Mouse (Mus musculus): ENCODE results near the gene Kdf1.
A peak's percentile ranks its signal among the peaks of the same experiment; 100 is the strongest.

Kdf1 gene

DNA sequence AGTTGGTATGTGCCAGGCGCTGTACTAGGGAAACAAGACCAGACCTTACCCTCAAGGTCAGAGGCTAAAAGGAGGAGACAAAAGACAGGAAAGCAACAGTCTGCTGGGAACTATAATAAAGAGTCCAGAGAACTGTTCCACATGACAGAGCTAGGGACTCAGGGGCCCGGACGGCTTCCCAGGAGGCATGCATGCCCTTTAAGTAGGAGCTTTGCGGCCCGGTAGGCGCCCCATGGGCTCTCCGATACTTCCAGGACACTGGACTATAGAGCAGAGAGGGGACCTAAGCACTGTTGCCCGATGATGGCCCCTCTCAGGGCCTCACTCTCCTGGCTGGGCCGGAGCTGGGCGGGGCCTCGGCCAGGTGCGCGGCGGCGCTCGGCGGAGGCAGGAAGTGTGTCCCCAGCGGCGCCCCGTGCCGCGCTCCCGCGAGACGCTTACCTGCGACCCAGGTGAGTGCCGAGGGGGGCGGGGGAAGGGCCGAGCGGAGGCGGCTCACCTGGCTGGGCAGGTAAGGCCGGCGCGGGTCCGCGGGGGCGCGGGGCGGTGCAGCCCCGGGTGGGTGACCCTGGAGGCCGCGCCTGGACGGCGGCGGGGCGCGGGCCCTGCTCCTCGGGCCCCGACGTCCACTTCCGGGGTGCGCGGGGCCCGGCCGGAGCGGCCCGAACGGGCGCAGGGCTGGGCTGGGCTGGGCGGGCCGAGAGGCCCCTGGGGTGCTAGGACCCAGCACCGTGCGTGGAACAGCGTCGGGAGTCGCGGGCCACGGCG, at the start of gene Kdf1:
TSS of gene Kdf1 (plus strand) at position 363 of the 768 bp plus-strand sequence.
- no peak for DNase-seq (ENCODE audit: low spot score in 2 of 2)

- DNase-seq (ENCODE audit: low spot score in 2 of 2) = no peak
These were observed 49.6 kb upstream of the Kdf1 start for GRCm38 (mm10) chr4:133469122-133469521.

- no peak for DNase-seq (ENCODE audit: low spot score in 2 of 2)
These were observed 47.5 kb upstream of the Kdf1 start for GRCm38 (mm10) chr4:133471135-133471821.

DNA sequence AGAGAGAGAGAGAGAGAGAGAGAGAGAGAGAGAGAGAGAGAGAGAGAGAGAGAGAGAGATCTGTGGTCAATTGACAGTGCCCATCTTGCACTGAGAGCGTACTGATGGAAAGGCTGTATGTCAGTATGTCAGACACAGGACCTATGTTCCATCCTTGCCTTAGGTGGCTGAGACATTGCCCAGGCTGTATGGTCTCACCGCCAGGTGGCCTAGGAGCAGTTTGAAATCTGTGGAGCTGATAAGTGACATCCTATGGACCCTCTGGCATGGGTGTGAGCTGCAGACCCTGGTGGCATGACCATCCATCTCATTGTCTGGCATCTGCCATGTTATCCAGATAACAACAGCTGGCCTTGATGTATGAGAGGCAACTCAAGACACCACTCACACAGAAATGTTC, 44.9 kb upstream of the Kdf1 start:
- DNase-seq (ENCODE audit: low spot score in 2 of 2) = no peak

DNA sequence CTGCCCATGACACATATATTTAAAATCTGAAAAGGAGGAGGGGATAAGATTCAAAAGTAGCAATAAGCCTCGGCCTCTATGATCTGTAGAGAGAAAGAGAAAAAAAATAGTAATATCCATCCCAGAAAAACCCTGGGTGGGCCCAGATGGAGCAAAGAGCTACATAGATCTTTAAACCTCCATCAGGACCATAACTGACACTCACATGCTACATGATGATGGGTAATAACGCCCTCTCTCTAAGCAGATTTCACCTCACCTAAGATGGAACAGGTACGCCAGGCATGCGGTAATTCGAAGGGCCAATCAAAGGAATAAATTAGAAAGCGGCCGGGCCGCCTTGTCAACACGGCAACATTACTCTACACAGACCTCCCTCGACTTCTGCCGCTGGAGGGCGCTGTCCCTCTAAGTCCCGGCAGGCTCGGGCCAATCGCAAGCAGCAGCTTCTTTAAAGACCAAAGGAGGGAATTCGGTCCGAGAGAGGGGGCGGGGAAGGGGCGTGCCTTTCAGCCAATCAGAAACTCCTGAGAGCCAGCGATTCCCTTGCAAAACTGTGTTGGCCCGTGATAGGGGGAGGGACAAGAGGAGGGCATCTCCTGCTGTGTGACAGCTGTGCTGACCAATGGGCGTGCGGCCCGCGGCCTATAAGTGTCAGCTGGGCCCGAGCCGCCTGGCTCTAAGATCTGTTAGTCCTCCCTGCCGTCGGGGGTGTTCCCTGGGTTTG, 39.1 kb upstream of the Kdf1 start, which contains the start of gene Tent5b:
TSS of gene Tent5b (plus strand) at position 675 of the 727 bp plus-strand sequence.
- peak; percentile 80 to 83 for DNase-seq (ENCODE audit: low spot score in 2 of 2)

DNA sequence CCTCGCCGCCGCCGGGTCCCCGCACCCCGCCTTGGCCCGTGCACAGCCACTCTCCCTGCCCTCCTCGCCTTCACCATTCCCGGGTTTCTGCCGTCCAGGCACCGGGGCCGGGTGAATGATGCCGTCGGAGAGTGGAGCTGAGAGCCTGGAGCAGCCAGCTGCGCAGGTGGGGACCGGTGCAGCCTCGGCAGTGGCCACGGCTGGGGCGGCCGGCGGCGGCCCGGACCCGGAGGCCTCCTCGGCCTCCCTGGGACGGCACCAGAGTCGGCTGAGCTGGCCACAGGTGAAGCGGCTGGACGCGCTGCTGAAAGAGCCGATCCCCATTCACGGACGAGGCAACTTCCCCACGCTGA, 38.6 kb upstream of the Kdf1 start:
- no peak for DNase-seq (ENCODE audit: low spot score in 2 of 2)

DNA sequence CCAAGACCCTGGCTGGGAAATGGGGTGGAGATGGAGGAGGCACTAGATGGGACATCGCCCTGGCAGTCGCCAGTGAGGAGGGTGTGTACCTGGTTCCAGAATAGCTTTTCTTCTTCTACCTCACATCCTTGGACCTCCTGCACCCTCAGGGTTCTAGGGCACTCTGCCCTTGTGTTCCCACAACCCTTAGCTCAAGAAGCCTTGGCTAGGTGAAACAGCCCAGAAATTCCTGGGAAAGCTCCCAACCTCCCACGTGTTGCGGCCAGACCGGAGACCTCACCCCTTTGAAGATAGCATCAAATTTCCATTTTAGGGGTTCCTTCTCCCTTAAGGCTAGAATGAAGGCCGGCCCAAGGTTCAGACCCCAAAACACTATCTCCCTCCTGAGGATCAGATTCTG, 38.0 kb upstream of the Kdf1 start:
- no peak for DNase-seq (ENCODE audit: low spot score in 2 of 2)

DNA sequence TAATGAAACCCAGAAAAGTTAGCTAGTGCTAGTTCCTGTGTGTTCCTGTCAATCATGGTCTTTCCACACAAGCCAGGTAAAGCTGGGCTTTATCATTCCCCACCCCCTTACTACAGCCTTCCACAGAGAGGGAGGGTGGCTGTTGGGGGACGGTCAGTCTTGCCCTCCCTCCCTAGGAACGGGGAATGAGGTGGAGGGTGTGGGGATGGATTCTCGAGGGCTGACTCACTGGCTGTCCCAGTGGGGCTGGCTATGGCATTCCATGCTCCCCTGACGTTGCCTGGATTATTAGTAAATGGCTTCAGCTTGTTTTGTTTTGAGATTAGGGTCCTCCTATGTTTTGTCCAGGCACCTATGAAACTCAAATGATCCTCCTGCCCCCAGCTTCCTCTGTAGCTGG, 37.3 kb upstream of the Kdf1 start:
- DNase-seq (ENCODE audit: low spot score in 2 of 2) = no peak

- no peak for DNase-seq (ENCODE audit: low spot score in 2 of 2)
These were observed 36.3 kb upstream of the Kdf1 start for GRCm38 (mm10) chr4:133482479-133482878.

- no peak for DNase-seq (ENCODE audit: low spot score in 2 of 2)
These were observed 34.3 kb upstream of the Kdf1 start for GRCm38 (mm10) chr4:133484266-133485025.

DNA sequence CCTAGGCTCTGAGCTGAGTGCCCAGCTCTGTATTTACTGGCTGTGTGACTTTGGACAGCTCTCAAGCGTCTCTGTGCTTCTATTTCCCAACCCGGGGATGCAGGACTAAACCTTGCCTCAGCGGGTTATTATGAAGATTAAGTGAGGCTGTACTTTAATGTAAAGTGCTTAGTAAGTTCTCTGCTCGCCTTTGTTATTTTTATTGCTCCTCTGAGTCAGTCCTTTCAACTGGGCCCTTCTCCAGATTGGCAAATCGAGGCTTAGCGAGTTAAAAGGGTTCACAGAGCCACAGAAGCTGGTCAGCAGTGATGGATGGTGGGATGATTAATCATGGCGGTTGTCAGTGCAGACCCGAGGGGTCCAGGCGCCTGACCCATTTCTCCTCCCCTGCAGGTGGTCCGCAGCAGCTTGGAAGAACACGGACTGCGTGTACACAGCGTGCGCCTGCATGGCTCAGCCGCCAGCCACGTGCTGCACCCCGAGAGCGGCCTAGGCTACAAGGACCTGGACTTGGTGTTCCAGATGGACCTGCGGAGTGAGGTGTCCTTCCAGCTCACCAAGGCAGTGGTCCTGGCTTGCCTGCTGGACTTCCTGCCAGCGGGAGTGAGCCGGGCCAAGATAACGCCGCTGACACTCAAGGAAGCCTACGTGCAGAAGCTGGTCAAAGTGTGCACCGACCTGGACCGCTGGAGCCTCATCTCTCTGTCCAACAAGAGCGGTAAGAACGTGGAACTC, 32.9 kb upstream of the Kdf1 start:
- DNase-seq (ENCODE audit: low spot score in 2 of 2) = no peak

GRCm38 (mm10) chr4:133486673-133487357, 31.9 kb upstream of the Kdf1 start:
- DNase-seq (ENCODE audit: low spot score in 2 of 2) = no peak

DNA sequence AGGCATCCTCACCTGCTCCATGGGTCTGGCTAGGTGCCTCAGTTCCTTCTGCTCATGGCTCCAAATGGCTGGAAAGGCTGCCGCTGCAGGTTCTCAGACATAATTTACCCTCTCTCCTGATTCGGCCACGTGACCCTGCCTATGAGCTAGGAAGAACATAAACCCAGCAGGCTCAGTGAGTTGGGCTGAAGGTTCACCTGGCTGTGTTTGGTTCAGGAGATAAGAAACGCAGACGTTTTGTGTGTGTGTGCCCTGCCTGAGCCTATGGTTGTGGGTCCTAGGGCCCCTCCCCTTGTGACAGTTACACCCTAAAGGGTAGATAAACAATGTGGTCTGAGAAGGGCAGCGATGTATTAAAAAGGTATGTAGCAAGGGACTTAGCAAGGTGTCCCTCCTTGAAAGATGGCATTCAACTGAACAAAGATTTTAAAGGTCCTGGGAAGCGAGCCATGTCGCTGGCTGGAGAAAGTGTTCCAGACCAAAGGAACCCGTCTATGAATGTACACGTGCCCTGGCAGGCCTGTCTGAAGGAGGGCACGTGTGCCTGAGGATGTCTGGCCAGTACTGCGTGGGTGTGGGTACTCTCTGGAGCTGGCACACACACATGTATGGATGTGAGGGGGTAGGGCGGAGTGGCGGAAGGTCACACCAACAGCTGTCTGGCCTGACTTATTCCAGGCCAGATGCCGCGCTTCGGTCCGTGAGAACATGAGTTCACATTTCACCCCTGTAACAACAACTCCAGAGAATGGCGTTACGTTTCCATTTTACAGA, 30.0 kb upstream of the Kdf1 start:
- DNase-seq (ENCODE audit: low spot score in 2 of 2) = no peak

GRCm38 (mm10) chr4:133489489-133490245, 29.1 kb upstream of the Kdf1 start:
- no peak for DNase-seq (ENCODE audit: low spot score in 2 of 2)

DNA sequence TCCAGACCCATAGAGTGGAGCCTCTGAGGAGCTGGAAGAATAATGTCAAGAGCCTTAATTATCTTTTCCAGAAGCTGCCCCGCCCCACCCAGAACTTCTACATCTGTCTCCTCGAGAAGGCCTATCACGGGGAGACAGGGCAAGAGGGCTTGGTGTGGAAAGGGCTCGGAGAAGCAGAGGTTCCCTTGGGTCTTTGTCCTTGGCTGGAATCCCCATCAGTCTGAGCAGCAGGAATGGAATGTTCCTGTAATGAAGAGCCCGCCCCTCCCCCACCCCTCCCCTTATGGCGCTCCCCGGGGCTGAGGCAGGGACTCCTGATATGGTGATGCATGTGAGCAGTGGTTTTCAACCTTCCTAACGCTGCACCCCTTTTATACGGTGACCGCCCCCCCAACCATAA, 27.0 kb upstream of the Kdf1 start:
- DNase-seq (ENCODE audit: low spot score in 2 of 2) = no peak

DNA sequence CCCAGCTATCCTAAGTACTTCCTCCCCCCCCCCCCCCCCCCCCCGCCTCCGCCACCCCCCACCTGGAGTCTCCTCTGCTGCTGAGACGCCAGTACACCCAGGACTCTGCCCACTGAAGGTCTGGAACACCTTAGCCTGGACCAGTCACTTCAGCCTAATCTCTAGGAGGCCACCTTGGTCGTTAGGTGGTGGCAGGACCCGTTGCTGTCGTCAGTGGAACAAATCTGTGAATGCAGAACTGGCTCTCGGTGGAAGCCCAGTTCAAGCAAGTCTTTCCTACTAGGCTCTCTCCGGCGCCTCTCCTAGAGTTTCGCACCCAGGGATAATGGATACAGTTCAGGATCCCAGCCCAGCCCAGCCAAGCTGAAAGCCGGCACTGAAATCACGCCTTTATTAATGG, 24.9 kb upstream of the Kdf1 start:
- no peak for DNase-seq (ENCODE audit: low spot score in 2 of 2)

DNA sequence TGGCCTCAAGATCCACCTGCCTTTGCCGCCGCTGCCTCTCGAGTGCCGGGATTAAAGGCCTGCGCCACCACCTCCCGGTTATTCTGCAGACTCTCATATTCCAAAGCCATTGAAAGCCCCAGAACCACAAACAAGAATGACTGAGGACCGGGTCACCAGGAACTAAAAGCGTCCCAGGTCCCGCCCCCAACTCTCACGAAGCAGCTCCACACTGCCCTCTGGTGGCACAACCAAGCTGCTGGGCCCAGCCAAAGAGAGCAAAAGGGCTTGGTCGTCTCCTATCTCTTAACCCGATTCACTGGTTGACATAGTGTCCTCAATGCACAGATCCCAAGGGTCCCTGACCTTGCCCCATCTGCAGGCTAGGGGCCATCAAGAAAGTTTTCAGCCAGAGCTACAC, 24.3 kb upstream of the Kdf1 start:
- peak; percentile 69 to 85 for DNase-seq (ENCODE audit: low spot score in 2 of 2)

GRCm38 (mm10) chr4:133494867-133495266, 23.9 kb upstream of the Kdf1 start:
- DNase-seq (ENCODE audit: low spot score in 2 of 2) = no peak

GRCm38 (mm10) chr4:133495711-133496110, 23.1 kb upstream of the Kdf1 start:
- no peak for DNase-seq (ENCODE audit: low spot score in 2 of 2)

Measured in spleen, postnatal 14 days (tissue).